Mouse (Mus musculus): Measurements from ENCODE around the gene Usp34. TPM values are rescaled to one million over a fixed set of nuclear protein-coding genes. Genes with fewer than 3 reads are reported as not detected.
A peak's percentile ranks its signal among the peaks of the same experiment; 100 is the strongest.
"Not testable (repeated sequence)": the region's sequence is repeated elsewhere in the genome, so short reads cannot be mapped to it uniquely, and the experiment has no call there.

Gene Usp34
- polyA plus RNA-seq, 1 experiment from 2014 or later = 18.6 TPM

- peaks cover 92% of the 10 kb centered on the region for H3K36me3 ChIP-seq
- H3K27me3 ChIP-seq (ENCODE audit: insufficient read depth, poor library complexity, severe bottlenecking) = no peaks in the 10 kb centered on the region
- H3K9me3 ChIP-seq = no peaks in the 10 kb centered on the region
- H3K4me1 ChIP-seq (replicated peaks) = peaks cover 21% of the 10 kb centered on the region
- no peak overlapping the region for H3K27ac ChIP-seq
- H3K4me3 ChIP-seq = no peak overlapping the region
- DNase-seq (ENCODE audit: low spot score) = no peak
- 87% methylated on average over 4 of the region's 4 CpGs for WGBS
Observed at GRCm38 (mm10) chr11:23492048-23492790, 185.5 kb downstream of the Usp34 start.

GRCm38 (mm10) chr11:23495231-23495630 is 188.5 kb downstream of the Usp34 start:
- peaks cover 62% of the 10 kb centered on the region for H3K36me3 ChIP-seq
- no peak for DNase-seq (ENCODE audit: low spot score)
- no peaks in the 10 kb centered on the region for H3K27me3 ChIP-seq (ENCODE audit: insufficient read depth, poor library complexity, severe bottlenecking)
- H3K9me3 ChIP-seq = no peaks in the 10 kb centered on the region
- H3K4me1 ChIP-seq (replicated peaks) = peaks cover 27% of the 10 kb centered on the region
- no peak overlapping the region for H3K4me3 ChIP-seq
- WGBS = 92% methylated on average over 6 of the region's 6 CpGs
- no peak overlapping the region for H3K27ac ChIP-seq

- no peaks in the 10 kb centered on the region for H3K9me3 ChIP-seq
- peaks cover 27% of the 10 kb centered on the region for H3K4me1 ChIP-seq (replicated peaks)
- peaks cover 48% of the 10 kb centered on the region for H3K36me3 ChIP-seq
- H3K4me3 ChIP-seq = peak overlapping the region; percentile 84
- 62% methylated on average over 6 of the region's 6 CpGs for WGBS
- H3K27me3 ChIP-seq (ENCODE audit: insufficient read depth, poor library complexity, severe bottlenecking) = no peaks in the 10 kb centered on the region
- DNase-seq (ENCODE audit: low spot score) = no peak
- H3K27ac ChIP-seq = peak overlapping the region; percentile 99
Observed at GRCm38 (mm10) chr11:23496661-23497060, 190.0 kb downstream of the Usp34 start.

- WGBS = 0% methylated on average over 22 of the region's 22 CpGs
Observed at GRCm38 (mm10) chr11:23497335-23497717, 190.6 kb downstream of the Usp34 start.

GRCm38 (mm10) chr11:23497718-23498509 is 191.2 kb downstream of the Usp34 start, which contains the start of gene Ahsa2:
TSS of gene Ahsa2 (minus strand) at chr11:23498030.
- H3K9me3 ChIP-seq = no peaks in the 10 kb centered on the region
- H3K36me3 ChIP-seq = peaks cover 35% of the 10 kb centered on the region
- H3K27ac ChIP-seq = peak within 1 kb of the TSS; percentile 99
- H3K4me3 ChIP-seq = peak within 1 kb of the TSS; percentile 84
- WGBS = under 1% methylated on average over 66 of the region's 66 CpGs
- peaks cover 27% of the 10 kb centered on the region for H3K4me1 ChIP-seq (replicated peaks)
- H3K27me3 ChIP-seq (ENCODE audit: insufficient read depth, poor library complexity, severe bottlenecking) = no peaks in the 10 kb centered on the region
- DNase-seq (ENCODE audit: low spot score) = peak; percentile 99

More at GRCm38 (mm10) chr11:23497335-23497717, 190.6 kb downstream of the Usp34 start:
- peak overlapping the region; percentile 99 for H3K27ac ChIP-seq
- no peaks in the 10 kb centered on the region for H3K27me3 ChIP-seq (ENCODE audit: insufficient read depth, poor library complexity, severe bottlenecking)
- peak; percentile 82 for DNase-seq (ENCODE audit: low spot score)
- peaks cover 27% of the 10 kb centered on the region for H3K4me1 ChIP-seq (replicated peaks)
- H3K9me3 ChIP-seq = no peaks in the 10 kb centered on the region
- H3K4me3 ChIP-seq = peak overlapping the region; percentile 84
- H3K36me3 ChIP-seq = peaks cover 41% of the 10 kb centered on the region

- DNase-seq (ENCODE audit: low spot score) = no peak
- peaks cover 28% of the 10 kb centered on the region for H3K36me3 ChIP-seq
- H3K4me3 ChIP-seq = peak overlapping the region; percentile 84
- H3K9me3 ChIP-seq = no peaks in the 10 kb centered on the region
- peak overlapping the region; percentile 99 for H3K27ac ChIP-seq
- WGBS = 73% methylated on average over 5 of the region's 5 CpGs
- no peaks in the 10 kb centered on the region for H3K27me3 ChIP-seq (ENCODE audit: insufficient read depth, poor library complexity, severe bottlenecking)
- peaks cover 27% of the 10 kb centered on the region for H3K4me1 ChIP-seq (replicated peaks)
Observed at GRCm38 (mm10) chr11:23498609-23499008, 191.9 kb downstream of the Usp34 start.

GRCm38 (mm10) chr11:23504801-23505200 is 198.1 kb downstream of the Usp34 start:
- not testable (repeated sequence) for H3K9me3 ChIP-seq; H3K27ac ChIP-seq; H3K4me3 ChIP-seq; DNase-seq (ENCODE audit: low spot score); H3K4me1 ChIP-seq (replicated peaks); H3K27me3 ChIP-seq (ENCODE audit: insufficient read depth, poor library complexity, severe bottlenecking); H3K36me3 ChIP-seq
- 88% methylated on average over 5 of the region's 5 CpGs for WGBS

GRCm38 (mm10) chr11:23514785-23515184 is 208.1 kb downstream of the Usp34 start:
- H3K27me3 ChIP-seq (ENCODE audit: insufficient read depth, poor library complexity, severe bottlenecking); H3K36me3 ChIP-seq; H3K9me3 ChIP-seq; DNase-seq (ENCODE audit: low spot score); H3K27ac ChIP-seq; H3K4me3 ChIP-seq: not testable (repeated sequence)
- H3K4me1 ChIP-seq (replicated peaks) = peaks cover 12% of the 10 kb centered on the region
- 69% methylated on average over 4 of the region's 4 CpGs for WGBS

GRCm38 (mm10) chr11:23515315-23515714 is 208.6 kb downstream of the Usp34 start:
- Histone ChIP-seq H3K4me1 (replicated peaks) (peaks cover 12% of the 10 kb centered on the region), H3K36me3 (no peaks in the 10 kb centered on the region), H3K4me3 (no peak overlapping the region), H3K9me3 (no peaks in the 10 kb centered on the region), H3K27ac (no peak overlapping the region), H3K27me3 (ENCODE audit: insufficient read depth, poor library complexity, severe bottlenecking) (no peaks in the 10 kb centered on the region)
- WGBS = 80% methylated on average over 2 of the region's 2 CpGs
- no peak for DNase-seq (ENCODE audit: low spot score)

- H3K27ac ChIP-seq = no peak overlapping the region
- 75% methylated on average over 3 of the region's 3 CpGs for WGBS
- no peak overlapping the region for H3K4me3 ChIP-seq
- H3K36me3 ChIP-seq = no peaks in the 10 kb centered on the region
- H3K4me1 ChIP-seq (replicated peaks) = peaks cover 6% of the 10 kb centered on the region
- H3K9me3 ChIP-seq = no peaks in the 10 kb centered on the region
- no peaks in the 10 kb centered on the region for H3K27me3 ChIP-seq (ENCODE audit: insufficient read depth, poor library complexity, severe bottlenecking)
- DNase-seq (ENCODE audit: low spot score) = no peak
Observed at GRCm38 (mm10) chr11:23518981-23519380, 212.3 kb downstream of the Usp34 start.

GRCm38 (mm10) chr11:23520473-23521205 is 213.9 kb downstream of the Usp34 start, which contains the start of gene 1700093K21Rik:
TSS of gene 1700093K21Rik (minus strand) at chr11:23521155.
- 35% methylated on average over 5 of the region's 5 CpGs for WGBS
- no peaks in the 10 kb centered on the region for H3K36me3 ChIP-seq
- 0 out of 2 replicates have a peak within 1 kb of the TSS, but pooled peaks have one; percentile 25 for H3K27ac ChIP-seq
- no peak within 1 kb of the TSS for H3K4me3 ChIP-seq
- H3K9me3 ChIP-seq = no peaks in the 10 kb centered on the region
- no peaks in the 10 kb centered on the region for H3K27me3 ChIP-seq (ENCODE audit: insufficient read depth, poor library complexity, severe bottlenecking)
- no peak for DNase-seq (ENCODE audit: low spot score)
- H3K4me1 ChIP-seq (replicated peaks) = peaks cover 6% of the 10 kb centered on the region

GRCm38 (mm10) chr11:23537446-23537845 is 230.8 kb downstream of the Usp34 start:
- Histone ChIP-seq H3K9me3 (no peaks in the 10 kb centered on the region), H3K36me3 (no peaks in the 10 kb centered on the region), H3K27ac (no peak overlapping the region), H3K4me3 (no peak overlapping the region), H3K4me1 (replicated peaks) (no peaks in the 10 kb centered on the region), H3K27me3 (ENCODE audit: insufficient read depth, poor library complexity, severe bottlenecking) (no peaks in the 10 kb centered on the region)
- WGBS = 87% methylated on average over 2 of the region's 2 CpGs
- DNase-seq (ENCODE audit: low spot score) = no peak

All from hindbrain, embryonic 10.5 days (tissue).